Mouse (Mus musculus): ENCODE measurements around the gene Rassf5.

- TF ChIP-seq CTCF (IDR thresholded peaks at IDR 0.05; ENCODE audit: low read depth) (no peak), EP300 (optimal IDR thresholded peaks at IDR 0.05) (no peak)
Observed at GRCm38 (mm10) chr1:131268776-131269175, 23.7 kb upstream of the Rassf5 start.
